Mouse (Mus musculus) myocyte (in vitro differentiated cells): ENCODE results near the gene Scfd2.

Source experiments
- CEBPB ChIP-seq: IDR thresholded peaks from 2 replicates; pipeline ENCODE4 v1.6.1; 2011; ENCODE audit warnings: mild to moderate bottlenecking, moderate library complexity; ENCODE audit not compliant: poor library complexity, insufficient read depth, severe bottlenecking
- E2F4 ChIP-seq: IDR thresholded peaks from one replicate; pipeline ENCODE4 v1.6.1; 2011; ENCODE audit warnings: mild to moderate bottlenecking, control low read depth, moderate library complexity; ENCODE audit not compliant: insufficient read depth
- MAX ChIP-seq: IDR thresholded peaks from one replicate; pipeline ENCODE4 v1.6.1; 2011; ENCODE audit warnings: low read depth, mild to moderate bottlenecking, control low read depth
- MYOD1 ChIP-seq, 3 experiments: IDR thresholded peaks; one replicate each; pipeline ENCODE4 v1.6.1; 2011; ENCODE audit warnings: control low read depth in 2 of 3, low read depth in 2 of 3, mild to moderate bottlenecking in 2 of 3, moderate library complexity in 1 of 3; ENCODE audit not compliant: insufficient read length in 2 of 3, control insufficient read depth in 1 of 3
- MYOG ChIP-seq, 3 experiments: IDR thresholded peaks; one replicate each; pipeline ENCODE4 v1.6.1; 2011; ENCODE audit warnings: control low read depth in 2 of 3, low read depth in 2 of 3, mild to moderate bottlenecking in 2 of 3; ENCODE audit not compliant: insufficient read length in 2 of 3, control insufficient read depth in 1 of 3, insufficient read depth in 1 of 3
- POLR2A ChIP-seq: IDR thresholded peaks from one replicate; pipeline ENCODE4 v1.6.1; 2011; ENCODE audit warnings: low read depth, mild to moderate bottlenecking, control low read depth, moderate library complexity; ENCODE audit not compliant: insufficient read length
- POLR2AphosphoS2 ChIP-seq: IDR thresholded peaks from one replicate; pipeline ENCODE4 v1.6.1; 2011; ENCODE audit warnings: low read depth, control low read depth; ENCODE audit not compliant: insufficient read length
- TCF12 ChIP-seq: IDR thresholded peaks from one replicate; pipeline ENCODE4 v1.6.1; 2011; ENCODE audit warnings: mild to moderate bottlenecking, control low read depth; ENCODE audit not compliant: poor library complexity, insufficient read depth, severe bottlenecking
- TCF3 ChIP-seq: IDR thresholded peaks from one replicate; pipeline ENCODE4 v1.6.1; 2011; ENCODE audit warnings: low read depth, control low read depth; ENCODE audit not compliant: insufficient read length
- USF1 ChIP-seq: IDR thresholded peaks from one replicate; pipeline ENCODE4 v1.6.1; 2011; ENCODE audit warnings: low read depth, mild to moderate bottlenecking, control low read depth, moderate library complexity

DNA sequence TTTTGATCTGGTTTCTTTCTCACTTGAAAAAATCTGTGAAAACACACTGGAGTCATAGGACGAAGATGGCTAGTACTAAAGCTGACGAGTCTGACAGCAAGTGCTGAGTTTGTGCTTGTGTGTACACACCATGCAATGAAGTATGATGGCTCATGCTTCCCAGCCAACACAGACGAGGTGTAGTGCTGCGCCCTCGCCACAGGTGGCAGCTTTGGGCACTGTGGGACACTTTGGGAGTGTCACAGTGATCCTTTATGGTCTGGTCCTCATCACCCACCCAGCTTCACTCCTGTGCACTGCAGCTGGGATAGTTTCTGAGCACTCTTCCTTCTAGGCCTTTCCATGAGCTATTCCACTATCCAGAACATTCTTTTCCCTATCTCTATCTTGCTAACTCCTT, 234.4 kb downstream of the Scfd2 start:
- TF ChIP-seq POLR2A (no peak), CEBPB (no peak), MYOD1 (IDR thresholded peaks at IDR 0.05; ENCODE audit: control insufficient read depth in 1 of 3, insufficient read length in 2 of 3, low read depth in 2 of 3) (no peak), TCF3 (no peak), MAX (no peak), TCF12 (no peak), MYOG (IDR thresholded peaks at IDR 0.05; ENCODE audit: control insufficient read depth in 1 of 3, insufficient read depth in 1 of 3, insufficient read length in 2 of 3, low read depth in 2 of 3) (no peak), E2F4 (no peak), POLR2AphosphoS2 (no peak), USF1 (no peak)
